10 mouse cellular contexts compared by ENCODE assay signal in genomic region chr14:68197470-68197800, GRCm38 (mm10).
DNase-seq lines count a peak whose midpoint lies in the region; ATAC-seq and TF ChIP-seq lines count a peak whose summit lies in the region.
"Had no signal": no experiment of that assay in that cellular context is flagged by ENCODE, and none has a peak within 500 bp of the region (broad histone marks: within the 10 kb centered on the region; RNA-seq: fewer than 3 reads in every experiment).

No protein-coding gene starts in this region.

- peaks cover 22% of the 10 kb centered on the region for H3K4me1 ChIP-seq in embryonic facial prominence, embryonic 13.5 days
- H3K4me1 ChIP-seq in hindbrain, embryonic 16.5 days (ENCODE audit: control insufficient read depth, insufficient read depth, low read depth, low read length): peaks cover 11% of the 10 kb centered on the region
- peaks cover 8% of the 10 kb centered on the region; the same call in 1 of the 2 replicates for H3K4me1 ChIP-seq in neural tube, embryonic 14.5 days (ENCODE audit: control insufficient read depth, insufficient read depth, low read length)
- peaks cover 3% of the 10 kb centered on the region; the same call in 1 of the 2 replicates for H3K4me1 ChIP-seq in cerebellum, adult 2 months (ENCODE audit: control insufficient read depth, insufficient read depth, low read length)
- H3K4me1 ChIP-seq: heart, embryonic 15.5 days had no signal

- peak overlapping the region; percentile 28 for H3K4me2 ChIP-seq in embryonic facial prominence, embryonic 13.5 days
- H3K4me2 ChIP-seq in hindbrain, embryonic 16.5 days (ENCODE audit: low read length): peak overlapping the region; percentile 20; the same call in 1 of the 2 replicates
- H3K4me2 ChIP-seq in neural tube, embryonic 14.5 days (ENCODE audit: low read depth, low read length): no peak overlapping the region; the same call in 1 of the 2 replicates
- H3K4me2 ChIP-seq: heart, embryonic 15.5 days had no signal

- H3K27ac ChIP-seq in embryonic facial prominence, embryonic 13.5 days: no peak overlapping the region
- H3K27ac ChIP-seq in hindbrain, embryonic 16.5 days (ENCODE audit: low read depth, low read length): peak overlapping the region; percentile 29; the same call in 1 of the 2 replicates
- H3K27ac ChIP-seq in neural tube, embryonic 14.5 days (ENCODE audit: low read depth, low read length): 0 out of 2 replicates have a peak overlapping the region, but pooled peaks have one; percentile 13
- no peak overlapping the region for H3K27ac ChIP-seq in cerebellum, adult 2 months (ENCODE audit: insufficient read depth, low read length)
- H3K27ac ChIP-seq: heart, embryonic 15.5 days had no signal

- intact Hi-C loops in left cerebral cortex, postnatal 4 days (cut with DNase I): no loop called here

- peak; percentile 29 for DNase-seq in left cerebral cortex, postnatal 4 days
- DNase-seq in left cerebral cortex, adult 11 months (ENCODE audit: low spot score): no peak
- DNase-seq in layer of hippocampus, adult 8-10 months (ENCODE audit: low spot score in 2 of 2): no peak
- no peak for DNase-seq in T-cell, adult 2 months (ENCODE audit: low spot score)
- no peak for DNase-seq in cerebellum, adult 2 months
- DNase-seq: cerebellum, adult 18-20 months had no signal

- TF ChIP-seq POLR2A in cerebellum, adult 2 months (IDR thresholded peaks at IDR 0.05; ENCODE audit: borderline replicate concordance, insufficient read depth, low read length): no peak

- no peaks in the 10 kb centered on the region for H3K36me3 ChIP-seq in embryonic facial prominence, embryonic 13.5 days
- no peaks in the 10 kb centered on the region for H3K36me3 ChIP-seq in hindbrain, embryonic 16.5 days (ENCODE audit: control insufficient read depth, insufficient read depth, low read length)
- no peaks in the 10 kb centered on the region for H3K36me3 ChIP-seq in neural tube, embryonic 14.5 days (ENCODE audit: control insufficient read depth, insufficient read depth, low read length)
- H3K36me3 ChIP-seq: heart, embryonic 15.5 days had no signal

- no peak for TF ChIP-seq CTCF in cerebellum, adult 2 months (IDR thresholded peaks at IDR 0.05; ENCODE audit: borderline replicate concordance, insufficient read depth, low read depth, low read length)

- H3K9me3 ChIP-seq in embryonic facial prominence, embryonic 13.5 days: no peaks in the 10 kb centered on the region
- H3K9me3 ChIP-seq in hindbrain, embryonic 16.5 days (ENCODE audit: control insufficient read depth, low read length): no peaks in the 10 kb centered on the region
- no peaks in the 10 kb centered on the region for H3K9me3 ChIP-seq in neural tube, embryonic 14.5 days (ENCODE audit: control insufficient read depth, low read length)
- H3K9me3 ChIP-seq: heart, embryonic 15.5 days had no signal

- 3% methylated on average over 7 of the region's 13 CpGs for WGBS in embryonic facial prominence, embryonic 13.5 days
- 2% methylated on average over 9 of the region's 13 CpGs for WGBS in hindbrain, embryonic 16.5 days
- WGBS in neural tube, embryonic 14.5 days: 7% methylated on average over 13 of the region's 13 CpGs
- WGBS in cerebellum, adult 2 months: 36% methylated on average over 13 of the region's 13 CpGs

- H3K9ac ChIP-seq in embryonic facial prominence, embryonic 13.5 days: no peak overlapping the region
- H3K9ac ChIP-seq in hindbrain, embryonic 16.5 days (ENCODE audit: low read depth, low read length): peak overlapping the region; percentile 5; the same call in 1 of the 2 replicates
- H3K9ac ChIP-seq in neural tube, embryonic 14.5 days (replicated peaks; ENCODE audit: low read depth, low read length): no peak overlapping the region
- H3K9ac ChIP-seq: heart, embryonic 15.5 days had no signal

- no peak overlapping the region for H3K4me3 ChIP-seq in embryonic facial prominence, embryonic 13.5 days
- no peak overlapping the region for H3K4me3 ChIP-seq in hindbrain, embryonic 16.5 days (ENCODE audit: low read length)
- H3K4me3 ChIP-seq in neural tube, embryonic 14.5 days (ENCODE audit: low read depth, low read length): no peak overlapping the region
- H3K4me3 ChIP-seq in cerebellum, adult 2 months (replicated peaks; ENCODE audit: insufficient read depth, low read depth, low read length): no peak overlapping the region
- H3K4me3 ChIP-seq: heart, embryonic 15.5 days had no signal

- ATAC-seq in embryonic facial prominence, embryonic 13.5 days (ENCODE audit: insufficient number of reproducible peaks, insufficient read depth, low FRiP score, low TSS enrichment, low read depth): no peak
- peak; percentile 70; the same call in 1 of the 2 replicates for ATAC-seq in hindbrain, embryonic 16.5 days
- peak; percentile 77 for ATAC-seq in neural tube, embryonic 14.5 days (ENCODE audit: low read depth)

- H3K27me3 ChIP-seq in embryonic facial prominence, embryonic 13.5 days: peaks cover 17% of the 10 kb centered on the region
- no peaks in the 10 kb centered on the region for H3K27me3 ChIP-seq in hindbrain, embryonic 16.5 days (replicated peaks; ENCODE audit: control insufficient read depth, insufficient read depth, low read length)
- H3K27me3 ChIP-seq in neural tube, embryonic 14.5 days (ENCODE audit: control insufficient read depth, insufficient read depth, low read length): no peaks in the 10 kb centered on the region
- H3K27me3 ChIP-seq in cerebellum, adult 2 months (ENCODE audit: control insufficient read depth, insufficient read depth, low read length): no peaks in the 10 kb centered on the region

Comparison
In these comparisons a context has a peak if more than half of its experiments do, and no peak if none do; other contexts are left out.
1. H3K27ac ChIP-seq: peak in hindbrain, embryonic 16.5 days (single experiment) and neural tube, embryonic 14.5 days (single experiment); none in embryonic facial prominence, embryonic 13.5 days (single experiment) and cerebellum, adult 2 months (single experiment).